Mouse (Mus musculus) urinary bladder, postnatal 36 days (tissue): Measurements from ENCODE around the gene Vps9d1.
A peak's percentile ranks its signal among the peaks of the same experiment; 100 is the strongest.
"Not testable (repeated sequence)": the region's sequence is repeated elsewhere in the genome, so short reads cannot be mapped to it uniquely, and the experiment has no call there.

ENCODE experiments used
- DNase-seq, 2 experiments: peaks; one replicate each; pipeline ENCODE4 v3.0.0; 2022; ENCODE audit warnings: low spot score in 2 of 2, mixed read lengths in 1 of 2

Vps9d1 gene

GRCm38 (mm10) chr8:123254099-123254885 lies at the start of gene Vps9d1, which contains the start of gene Zfp276:
Gene Vps9d1 (minus strand): TSS chr8:123254348.
Gene Zfp276 (plus strand): TSS chr8:123254195.
- DNase-seq, result peak; percentile 77 to 84

- no peak for DNase-seq
Measured at GRCm38 (mm10) chr8:123298301-123298700, 44.2 kb upstream of the Vps9d1 start.

GRCm38 (mm10) chr8:123292785-123293184 lies 38.6 kb upstream of the Vps9d1 start:
- DNase-seq, result no peak

GRCm38 (mm10) chr8:123292281-123292680 lies 38.1 kb upstream of the Vps9d1 start:
- DNase-seq, result no peak

GRCm38 (mm10) chr8:123291716-123292115 lies 37.6 kb upstream of the Vps9d1 start:
- no peak for DNase-seq

- DNase-seq, result no peak
Measured at GRCm38 (mm10) chr8:123290679-123291078, 36.5 kb upstream of the Vps9d1 start.

- peak in 1 of 2 experiments; percentile 16 for DNase-seq
Measured at GRCm38 (mm10) chr8:123290166-123290565, 36.0 kb upstream of the Vps9d1 start.

GRCm38 (mm10) chr8:123287362-123287761 lies 33.2 kb upstream of the Vps9d1 start:
- DNase-seq, result no peak

- no peak for DNase-seq
Measured at GRCm38 (mm10) chr8:123284493-123284892, 30.3 kb upstream of the Vps9d1 start.

GRCm38 (mm10) chr8:123283991-123284390 lies 29.8 kb upstream of the Vps9d1 start:
- no peak for DNase-seq

- not testable (repeated sequence) for DNase-seq
Measured at GRCm38 (mm10) chr8:123282994-123283393, 28.8 kb upstream of the Vps9d1 start.

GRCm38 (mm10) chr8:123280302-123281094 lies 26.4 kb upstream of the Vps9d1 start:
- no peak for DNase-seq

GRCm38 (mm10) chr8:123279828-123280227 lies 25.7 kb upstream of the Vps9d1 start:
- no peak for DNase-seq

- no peak for DNase-seq
Measured at GRCm38 (mm10) chr8:123278445-123278844, 24.3 kb upstream of the Vps9d1 start.

- no peak for DNase-seq
Measured at GRCm38 (mm10) chr8:123275096-123275495, 20.9 kb upstream of the Vps9d1 start.

- no peak for DNase-seq
Measured at GRCm38 (mm10) chr8:123274447-123274846, 20.3 kb upstream of the Vps9d1 start.

GRCm38 (mm10) chr8:123271901-123272300 lies 17.8 kb upstream of the Vps9d1 start:
- DNase-seq, result no peak

- DNase-seq, result no peak
Measured at GRCm38 (mm10) chr8:123271147-123271546, 17.0 kb upstream of the Vps9d1 start.

GRCm38 (mm10) chr8:123267926-123268656 lies 13.9 kb upstream of the Vps9d1 start:
- no peak for DNase-seq

GRCm38 (mm10) chr8:123257593-123257992 lies 3.4 kb upstream of the Vps9d1 start:
- DNase-seq, result not testable (repeated sequence)

GRCm38 (mm10) chr8:123257114-123257513 lies 3.0 kb upstream of the Vps9d1 start:
- no peak for DNase-seq

GRCm38 (mm10) chr8:123255170-123255569 lies 1.0 kb upstream of the Vps9d1 start:
- DNase-seq, result no peak
